Comparison of ENCODE assay signal across 17 mouse cellular contexts in the genomic region with DNA sequence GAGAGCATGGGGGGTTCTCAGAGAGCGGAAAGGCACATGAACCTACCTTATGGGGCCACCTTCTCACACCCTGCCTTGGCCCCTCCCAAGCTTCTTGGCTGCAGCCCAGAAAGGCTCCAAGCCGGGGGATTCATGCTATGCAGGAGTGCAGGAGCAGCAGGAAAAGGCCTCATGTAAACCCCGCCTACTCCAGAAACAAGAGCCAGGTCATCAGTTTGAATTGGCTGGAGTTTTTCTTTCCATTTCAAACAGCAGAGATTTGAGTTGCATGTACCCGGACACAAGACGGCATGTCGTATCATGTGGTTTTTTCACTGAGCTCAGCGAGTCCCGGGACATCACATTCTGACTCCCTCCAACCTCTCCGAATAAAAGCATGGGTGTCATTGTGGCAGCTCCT. TPM values are rescaled to one million over a fixed set of nuclear protein-coding genes. Genes with fewer than 3 reads are reported as not detected.
DNase-seq lines count a peak whose midpoint lies in the region; ATAC-seq and TF ChIP-seq lines count a peak whose summit lies in the region.
"Had no signal": no experiment of that assay in that cellular context is flagged by ENCODE, and none has a peak within 500 bp of the region (broad histone marks: within the 10 kb centered on the region; RNA-seq: fewer than 3 reads in every experiment).

No protein-coding gene starts in this region.

- no peak for TF ChIP-seq EP300 in heart, postnatal 0 days (IDR thresholded peaks at IDR 0.05; ENCODE audit: low read depth)

- TF ChIP-seq CTCF in heart, postnatal 0 days (IDR thresholded peaks at IDR 0.05; ENCODE audit: low read depth), result no peak

- no peak overlapping the region for H3K4me3 ChIP-seq in heart, embryonic 15.5 days
- no peak overlapping the region for H3K4me3 ChIP-seq in lung, embryonic 15.5 days
- H3K4me3 ChIP-seq in heart, postnatal 0 days (ENCODE audit: low read depth, low read length), result no peak overlapping the region
- no peak overlapping the region for H3K4me3 ChIP-seq in stomach, embryonic 14.5 days (ENCODE audit: low read depth, low read length)
- H3K4me3 ChIP-seq: hindbrain, embryonic 13.5 days; megakaryocyte, embryonic 14.5 days had no signal

- H3K36me3 ChIP-seq in heart, embryonic 15.5 days, result no peaks in the 10 kb centered on the region
- H3K36me3 ChIP-seq in lung, embryonic 15.5 days, result no peaks in the 10 kb centered on the region
- no peaks in the 10 kb centered on the region for H3K36me3 ChIP-seq in heart, postnatal 0 days (replicated peaks; ENCODE audit: control insufficient read depth, insufficient read depth, low read length)
- H3K36me3 ChIP-seq in stomach, embryonic 14.5 days (ENCODE audit: control insufficient read depth, insufficient read depth, low read length), result no peaks in the 10 kb centered on the region
- H3K36me3 ChIP-seq: hindbrain, embryonic 13.5 days had no signal

- no peaks in the 10 kb centered on the region for H3K27me3 ChIP-seq in heart, embryonic 15.5 days
- no peaks in the 10 kb centered on the region for H3K27me3 ChIP-seq in lung, embryonic 15.5 days
- H3K27me3 ChIP-seq in heart, postnatal 0 days (ENCODE audit: control insufficient read depth, insufficient read depth, low read length), result no peaks in the 10 kb centered on the region
- no peaks in the 10 kb centered on the region for H3K27me3 ChIP-seq in stomach, embryonic 14.5 days (ENCODE audit: control insufficient read depth, insufficient read depth, low read length)
- H3K27me3 ChIP-seq: hindbrain, embryonic 13.5 days; megakaryocyte, embryonic 14.5 days had no signal

- no peak overlapping the region for H3K9ac ChIP-seq in heart, embryonic 15.5 days
- no peak overlapping the region for H3K9ac ChIP-seq in lung, embryonic 15.5 days
- H3K9ac ChIP-seq in heart, postnatal 0 days (replicated peaks; ENCODE audit: low read depth, low read length), result no peak overlapping the region
- no peak overlapping the region for H3K9ac ChIP-seq in stomach, embryonic 14.5 days (replicated peaks; ENCODE audit: low read depth, low read length)
- H3K9ac ChIP-seq: hindbrain, embryonic 13.5 days had no signal

- no peak for DNase-seq in heart, adult 8-10 months (ENCODE audit: low spot score)
- DNase-seq in lung, postnatal 14 days, result no peak
- peak; percentile 24 for DNase-seq in heart, postnatal 0 days (ENCODE audit: low spot score)
- no peak for DNase-seq in adrenal gland, adult (ENCODE audit: inconsistent age in 2 of 2, low spot score in 1 of 2)
- DNase-seq: thymus, postnatal 4 days had no signal

- peak overlapping the region; percentile 9; the same call in 1 of the 2 replicates for H3K4me2 ChIP-seq in heart, embryonic 15.5 days
- H3K4me2 ChIP-seq in lung, embryonic 15.5 days, result no peak overlapping the region
- no peak overlapping the region for H3K4me2 ChIP-seq in heart, postnatal 0 days (ENCODE audit: low read depth, low read length)
- no peak overlapping the region for H3K4me2 ChIP-seq in stomach, embryonic 14.5 days (replicated peaks; ENCODE audit: low read depth, low read length)
- H3K4me2 ChIP-seq: hindbrain, embryonic 13.5 days; liver, embryonic 11.5 days had no signal

- H3K9me3 ChIP-seq in heart, embryonic 15.5 days (replicated peaks), result no peaks in the 10 kb centered on the region
- H3K9me3 ChIP-seq in lung, embryonic 15.5 days, result no peaks in the 10 kb centered on the region
- no peaks in the 10 kb centered on the region for H3K9me3 ChIP-seq in heart, postnatal 0 days (replicated peaks; ENCODE audit: control insufficient read depth, low read length)
- H3K9me3 ChIP-seq in stomach, embryonic 14.5 days (ENCODE audit: control insufficient read depth, low read depth, low read length), result no peaks in the 10 kb centered on the region
- H3K9me3 ChIP-seq: hindbrain, embryonic 13.5 days had no signal

- WGBS in heart, embryonic 15.5 days, result 46% methylated on average over 9 of the region's 9 CpGs
- 56% methylated on average over 9 of the region's 9 CpGs for WGBS in lung, embryonic 15.5 days
- WGBS in heart, postnatal 0 days, result 49% methylated on average over 9 of the region's 9 CpGs
- WGBS in stomach, embryonic 14.5 days, result 44% methylated on average over 9 of the region's 9 CpGs

- 0 out of 2 replicates have a peak, but pooled peaks have one; percentile 31 for ATAC-seq in heart, embryonic 15.5 days (replicated peaks; ENCODE audit: insufficient number of reproducible peaks, insufficient read depth, low FRiP score, low read depth)
- peak; percentile 69; the same call in 1 of the 2 replicates for ATAC-seq in lung, embryonic 15.5 days (ENCODE audit: borderline replicate concordance, extremely low read depth, low FRiP score, low TSS enrichment)
- ATAC-seq in heart, postnatal 0 days (ENCODE audit: insufficient read depth, low read depth), result no peak
- 0 out of 2 replicates have a peak, but pooled peaks have one; percentile 66 for ATAC-seq in stomach, embryonic 14.5 days (ENCODE audit: insufficient number of reproducible peaks, insufficient read depth, low FRiP score, low read depth)
- ATAC-seq: Patski had no signal

- peaks cover 4% of the 10 kb centered on the region; the same call in 1 of the 2 replicates for H3K4me1 ChIP-seq in heart, embryonic 15.5 days (replicated peaks)
- peaks cover 6% of the 10 kb centered on the region; the same call in 1 of the 2 replicates for H3K4me1 ChIP-seq in lung, embryonic 15.5 days
- H3K4me1 ChIP-seq in heart, postnatal 0 days (ENCODE audit: control insufficient read depth, insufficient read depth), result no peaks in the 10 kb centered on the region
- H3K4me1 ChIP-seq in stomach, embryonic 14.5 days (ENCODE audit: control insufficient read depth, insufficient read depth, low read length), result peaks cover 9% of the 10 kb centered on the region; the same call in 1 of the 2 replicates
- H3K4me1 ChIP-seq: megakaryocyte, embryonic 14.5 days had no signal

- no peak overlapping the region for H3K27ac ChIP-seq in heart, embryonic 15.5 days
- H3K27ac ChIP-seq in lung, embryonic 15.5 days, result no peak overlapping the region
- no peak overlapping the region for H3K27ac ChIP-seq in heart, postnatal 0 days (ENCODE audit: low read depth)
- peak overlapping the region; percentile 44; the same call in 1 of the 2 replicates for H3K27ac ChIP-seq in stomach, embryonic 14.5 days (ENCODE audit: low read length)
- H3K27ac ChIP-seq: hindbrain, embryonic 13.5 days had no signal

RNA-seq across cellular contexts. Expression of a gene that starts 39.2 kb away (rescaled TPM):
- polyA plus RNA-seq in heart, embryonic 15.5 days (2015; fragmentation: Nextera tagmentation; extraction: Ambion mirVana), result not detected in 2 replicates
- total RNA-seq in heart, adult 8-10 months (2022), result not detected
- polyA plus RNA-seq in lung, embryonic 15.5 days (2015; fragmentation: Nextera tagmentation; extraction: Ambion mirVana), result not detected in 2 replicates
- total RNA-seq in heart, postnatal 0 days (2014; rRNA removed; ENCODE audit: low replicate concordance), result not detected in 2 replicates
- polyA plus RNA-seq in heart, postnatal 0 days (2015; fragmentation: Nextera tagmentation; extraction: Ambion mirVana), result not detected in 2 replicates
- not detected in 2 replicates for polyA plus RNA-seq in stomach, embryonic 14.5 days (2014; fragmentation: Nextera tagmentation; extraction: Ambion mirVana)
- total RNA-seq: adrenal gland, adult 18-20 months; left cerebral cortex, adult 18-20 months had no signal
- polyA plus RNA-seq: cortical plate, adult 2 months; gonadal fat pad, adult 2 months; hindbrain, embryonic 13.5 days; large intestine, adult 2 months; liver, embryonic 11.5 days; Patski had no signal
